7 mouse cellular contexts compared by ENCODE assay signal in genomic region chr4:43563601-43563875, GRCm38 (mm10). TPM values are rescaled to one million over a fixed set of nuclear protein-coding genes. Genes with fewer than 3 reads are reported as not detected.
DNase-seq lines count a peak whose midpoint lies in the region; ATAC-seq lines count a peak whose summit lies in the region.

No protein-coding gene starts in this region.

- peak overlapping the region; percentile 88 for H3K4me3 ChIP-seq in lung, embryonic 16.5 days (ENCODE audit: low read length)
- H3K4me3 ChIP-seq in forebrain, embryonic 12.5 days (replicated peaks): peak overlapping the region; percentile 86; the same call in 1 of the 2 replicates
- H3K4me3 ChIP-seq in limb, embryonic 15.5 days: peak overlapping the region; percentile 70
- H3K4me3 ChIP-seq in stomach, embryonic 15.5 days (replicated peaks): peak overlapping the region; percentile 78

- H3K4me1 ChIP-seq in lung, embryonic 16.5 days (replicated peaks; ENCODE audit: control insufficient read depth, insufficient read depth, low read length): peaks cover 39% of the 10 kb centered on the region
- peaks cover 43% of the 10 kb centered on the region for H3K4me1 ChIP-seq in forebrain, embryonic 12.5 days
- H3K4me1 ChIP-seq in limb, embryonic 15.5 days: peaks cover 39% of the 10 kb centered on the region
- peaks cover 37% of the 10 kb centered on the region for H3K4me1 ChIP-seq in stomach, embryonic 15.5 days

- H3K4me2 ChIP-seq in lung, embryonic 16.5 days (ENCODE audit: low read depth, low read length): peak overlapping the region; percentile 66
- H3K4me2 ChIP-seq in forebrain, embryonic 12.5 days: peak overlapping the region; percentile 86
- peak overlapping the region; percentile 75 for H3K4me2 ChIP-seq in limb, embryonic 15.5 days
- peak overlapping the region; percentile 73 for H3K4me2 ChIP-seq in stomach, embryonic 15.5 days

- ATAC-seq in lung, embryonic 16.5 days (ENCODE audit: low read depth): no peak
- ATAC-seq in forebrain, embryonic 12.5 days (ENCODE audit: low FRiP score): no peak
- no peak for ATAC-seq in limb, embryonic 15.5 days (ENCODE audit: insufficient number of reproducible peaks, low FRiP score, low TSS enrichment, low read depth)
- no peak for ATAC-seq in stomach, embryonic 15.5 days (ENCODE audit: insufficient read depth, low FRiP score, low read depth)

- WGBS in lung, embryonic 16.5 days: 66% methylated on average over 4 of the region's 4 CpGs
- 83% methylated on average over 4 of the region's 4 CpGs for WGBS in forebrain, embryonic 12.5 days
- WGBS in limb, embryonic 15.5 days: 86% methylated on average over 4 of the region's 4 CpGs
- 63% methylated on average over 4 of the region's 4 CpGs for WGBS in stomach, embryonic 15.5 days

- peaks cover 40% of the 10 kb centered on the region for H3K36me3 ChIP-seq in lung, embryonic 16.5 days (ENCODE audit: control insufficient read depth, insufficient read depth, low read length)
- H3K36me3 ChIP-seq in forebrain, embryonic 12.5 days (replicated peaks): peaks cover 46% of the 10 kb centered on the region
- H3K36me3 ChIP-seq in limb, embryonic 15.5 days: peaks cover 48% of the 10 kb centered on the region
- H3K36me3 ChIP-seq in stomach, embryonic 15.5 days: peaks cover 41% of the 10 kb centered on the region

- no peaks in the 10 kb centered on the region for H3K27me3 ChIP-seq in lung, embryonic 16.5 days (ENCODE audit: control insufficient read depth, insufficient read depth, low read depth, low read length)
- no peaks in the 10 kb centered on the region for H3K27me3 ChIP-seq in forebrain, embryonic 12.5 days
- no peaks in the 10 kb centered on the region for H3K27me3 ChIP-seq in limb, embryonic 15.5 days
- H3K27me3 ChIP-seq in stomach, embryonic 15.5 days (replicated peaks): no peaks in the 10 kb centered on the region

- no peak for DNase-seq in lung, postnatal 4 days
- no peak for DNase-seq in frontal cortex, postnatal 14 days (ENCODE audit: low spot score in 2 of 2)
- DNase-seq in left cerebral cortex, adult 9 months (ENCODE audit: low spot score in 2 of 2): no peak

- H3K9ac ChIP-seq in lung, embryonic 16.5 days (ENCODE audit: low read length): peak overlapping the region; percentile 96
- H3K9ac ChIP-seq in forebrain, embryonic 12.5 days: peak overlapping the region; percentile 95
- H3K9ac ChIP-seq in limb, embryonic 15.5 days: no peak overlapping the region
- H3K9ac ChIP-seq in stomach, embryonic 15.5 days: peak overlapping the region; percentile 36; the same call in 1 of the 2 replicates

- no peaks in the 10 kb centered on the region for H3K9me3 ChIP-seq in lung, embryonic 16.5 days (ENCODE audit: control insufficient read depth, low read length)
- no peaks in the 10 kb centered on the region for H3K9me3 ChIP-seq in forebrain, embryonic 12.5 days
- no peaks in the 10 kb centered on the region for H3K9me3 ChIP-seq in limb, embryonic 15.5 days
- no peaks in the 10 kb centered on the region for H3K9me3 ChIP-seq in stomach, embryonic 15.5 days

- no peak overlapping the region for H3K27ac ChIP-seq in lung, embryonic 16.5 days (ENCODE audit: low read length)
- no peak overlapping the region for H3K27ac ChIP-seq in forebrain, embryonic 12.5 days
- H3K27ac ChIP-seq in limb, embryonic 15.5 days: 0 out of 2 replicates have a peak overlapping the region, but pooled peaks have one; percentile 99
- H3K27ac ChIP-seq in stomach, embryonic 15.5 days: peak overlapping the region; percentile 100; the same call in 1 of the 2 replicates

RNA-seq across cellular contexts. Expression of gene Tln1, which starts 1.0 kb away (rescaled TPM):
- 68.7 and 84.9 TPM in 2 replicates for polyA plus RNA-seq in lung, embryonic 16.5 days (2015; fragmentation: Nextera tagmentation; extraction: Ambion mirVana)
- polyA plus RNA-seq in forebrain, embryonic 12.5 days (2016; fragmentation: Nextera tagmentation; extraction: Ambion mirVana): 54.5 and 55.9 TPM in 2 replicates
- 65.5 and 70.5 TPM in 2 replicates for polyA plus RNA-seq in limb, embryonic 15.5 days (2015; fragmentation: Nextera tagmentation; extraction: Ambion mirVana)
- polyA plus RNA-seq in stomach, embryonic 15.5 days (2015; fragmentation: Nextera tagmentation; extraction: Ambion mirVana): 76.9 and 81.1 TPM in 2 replicates

RNA-seq across cellular contexts. Expression of gene Creb3, which starts 1.4 kb away (rescaled TPM):
- 69.5 and 70.9 TPM in 2 replicates for polyA plus RNA-seq in lung, embryonic 16.5 days (2015; fragmentation: Nextera tagmentation; extraction: Ambion mirVana)
- polyA plus RNA-seq in forebrain, embryonic 12.5 days (2016; fragmentation: Nextera tagmentation; extraction: Ambion mirVana): 45.3 and 46.2 TPM in 2 replicates
- 87.9 and 96.8 TPM in 2 replicates for polyA plus RNA-seq in limb, embryonic 15.5 days (2015; fragmentation: Nextera tagmentation; extraction: Ambion mirVana)
- polyA plus RNA-seq in stomach, embryonic 15.5 days (2015; fragmentation: Nextera tagmentation; extraction: Ambion mirVana): 69.4 and 70.8 TPM in 2 replicates

RNA-seq across cellular contexts. Expression of gene Rgp1, which starts 15.0 kb away (rescaled TPM):
- 23.1 and 25.0 TPM in 2 replicates for polyA plus RNA-seq in lung, embryonic 16.5 days (2015; fragmentation: Nextera tagmentation; extraction: Ambion mirVana)
- polyA plus RNA-seq in forebrain, embryonic 12.5 days (2016; fragmentation: Nextera tagmentation; extraction: Ambion mirVana): 29.9 and 30.9 TPM in 2 replicates
- 27.6 and 31.7 TPM in 2 replicates for polyA plus RNA-seq in limb, embryonic 15.5 days (2015; fragmentation: Nextera tagmentation; extraction: Ambion mirVana)
- polyA plus RNA-seq in stomach, embryonic 15.5 days (2015; fragmentation: Nextera tagmentation; extraction: Ambion mirVana): 24.5 and 30.8 TPM in 2 replicates

RNA-seq across cellular contexts. Expression of gene Gba2, which starts 15.1 kb away (rescaled TPM):
- polyA plus RNA-seq in lung, embryonic 16.5 days (2015; fragmentation: Nextera tagmentation; extraction: Ambion mirVana): 21.0 and 21.3 TPM in 2 replicates
- 43.7 and 48.2 TPM in 2 replicates for polyA plus RNA-seq in forebrain, embryonic 12.5 days (2016; fragmentation: Nextera tagmentation; extraction: Ambion mirVana)
- polyA plus RNA-seq in limb, embryonic 15.5 days (2015; fragmentation: Nextera tagmentation; extraction: Ambion mirVana): 19.2 and 21.9 TPM in 2 replicates
- 15.6 and 16.1 TPM in 2 replicates for polyA plus RNA-seq in stomach, embryonic 15.5 days (2015; fragmentation: Nextera tagmentation; extraction: Ambion mirVana)

RNA-seq across cellular contexts. Expression of gene Msmp, which starts 20.8 kb away (rescaled TPM):
- 0.38 and 1.1 TPM in 2 replicates for polyA plus RNA-seq in lung, embryonic 16.5 days (2015; fragmentation: Nextera tagmentation; extraction: Ambion mirVana)
- 0.89 and 3.5 TPM in 2 replicates for polyA plus RNA-seq in forebrain, embryonic 12.5 days (2016; fragmentation: Nextera tagmentation; extraction: Ambion mirVana)
- 2.0 and 7.0 TPM in 2 replicates for polyA plus RNA-seq in limb, embryonic 15.5 days (2015; fragmentation: Nextera tagmentation; extraction: Ambion mirVana)
- 0.85 and 1.8 TPM in 2 replicates for polyA plus RNA-seq in stomach, embryonic 15.5 days (2015; fragmentation: Nextera tagmentation; extraction: Ambion mirVana)

Comparison
In these comparisons a context has a peak if more than half of its experiments do, and no peak if none do; other contexts are left out.
1. H3K27ac ChIP-seq: peak in limb, embryonic 15.5 days (single experiment) and stomach, embryonic 15.5 days (single experiment); none in lung, embryonic 16.5 days (single experiment) and forebrain, embryonic 12.5 days (single experiment).
2. Peak in every context shown above with its lines, with median percentiles within 50 percentile points of each other: H3K4me2 ChIP-seq and H3K4me3 ChIP-seq.